Mouse (Mus musculus) left cerebral cortex, adult 18-20 months (tissue): ENCODE measurements around the gene Ccdc32. TPM values are rescaled to one million over a fixed set of nuclear protein-coding genes. Genes with fewer than 3 reads are reported as not detected.

Experiments
- total RNA-seq, 2 experiments: library from RNA; stranded (reverse); gene quantifications; 2 replicates each; pipeline ENCODE4 v1.2.3; 2021

Ccdc32 gene
- total RNA-seq, 2 experiments from 2014 or later: 47.4 to 48.4 TPM

Other genes with a start within 250 kb of the Ccdc32 start
- 100 to 1,000 TPM; 184 to 206 TPM for gene Disp2, start 249.7 kb downstream of the Ccdc32 start, total RNA-seq
- gene Knstrn, start 215.4 kb downstream of the Ccdc32 start, total RNA-seq: 1 to 10 TPM; 1.5 to 1.7 TPM
- 10 to 100 TPM; 63.1 to 68.5 TPM for gene Ivd, start 167.4 kb downstream of the Ccdc32 start, total RNA-seq
- 10 to 100 TPM; 53.2 to 61.6 TPM for gene Bahd1, start 129.0 kb downstream of the Ccdc32 start, total RNA-seq
- gene Chst14, start 102.9 kb downstream of the Ccdc32 start, total RNA-seq: 1 to 10 TPM; 1.8 to 2.9 TPM
- gene Rpusd2, start 5.4 kb upstream of the Ccdc32 start, total RNA-seq: 1 to 10 TPM; 8.5 to 8.9 TPM
- under 1 TPM; 0.05 to 0.07 TPM for gene Knl1, start 17.7 kb upstream of the Ccdc32 start, total RNA-seq
- gene Rad51, start 83.4 kb upstream of the Ccdc32 start, total RNA-seq: 1 to 10 TPM in 1 of 2 experiments, under 1 TPM in 1; 0.70 to 1.5 TPM
- gene Rmdn3, start 127.6 kb upstream of the Ccdc32 start, total RNA-seq: 10 to 100 TPM; 57.3 to 65.9 TPM
- gene Gchfr, start 138.4 kb upstream of the Ccdc32 start, total RNA-seq: 1 to 10 TPM in 1 of 2 experiments, under 1 TPM in 1; 0.56 to 1.0 TPM
- not detected for gene Gm14137, start 145.1 kb upstream of the Ccdc32 start, total RNA-seq
- gene Zfyve19, start 179.2 kb upstream of the Ccdc32 start, total RNA-seq: 10 to 100 TPM; 24.2 to 37.3 TPM
- gene Dnajc17, start 179.4 kb upstream of the Ccdc32 start, total RNA-seq: 10 to 100 TPM; 15.9 to 17.7 TPM
- not detected for gene Ppp1r14d, start 200.5 kb upstream of the Ccdc32 start, total RNA-seq
- gene Spint1, start 208.0 kb upstream of the Ccdc32 start, total RNA-seq: 1 to 10 TPM; 1.6 to 1.9 TPM
- gene Rhov, start 241.9 kb upstream of the Ccdc32 start, total RNA-seq: 10 to 100 TPM; 11.6 to 11.8 TPM